Mouse (Mus musculus): Measurements from ENCODE around the gene Ak2.
A peak's percentile ranks its signal among the peaks of the same experiment; 100 is the strongest.

Ak2 gene

DNA sequence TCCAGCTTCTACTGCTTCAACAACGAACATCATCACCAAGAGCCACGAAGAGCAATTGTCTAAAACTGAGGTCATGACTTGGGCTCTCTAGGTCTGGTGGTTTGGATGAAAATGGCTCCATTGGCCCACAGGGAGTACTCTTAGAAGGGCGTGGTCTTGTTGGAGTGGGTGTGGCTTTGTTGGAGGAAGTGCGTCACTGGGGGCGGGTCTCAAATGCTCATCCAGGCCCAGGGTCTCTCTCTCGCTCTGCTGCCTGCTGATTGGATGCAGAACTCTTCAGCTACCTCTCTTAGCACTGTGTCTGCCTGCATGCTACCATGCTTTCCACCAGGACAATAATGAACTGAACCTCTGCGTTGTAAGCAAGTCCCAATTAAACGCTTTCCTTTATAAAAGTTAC, 17.1 kb upstream of the Ak2 start:
- no peak for DNase-seq (ENCODE audit: low read depth, low spot score)

GRCm38 (mm10) chr4:128976577-128976976, 15.2 kb upstream of the Ak2 start:
- DNase-seq (ENCODE audit: low read depth, low spot score): no peak

- DNase-seq (ENCODE audit: low read depth, low spot score): no peak
Observed at GRCm38 (mm10) chr4:128977217-128977616, 14.5 kb upstream of the Ak2 start.

DNA sequence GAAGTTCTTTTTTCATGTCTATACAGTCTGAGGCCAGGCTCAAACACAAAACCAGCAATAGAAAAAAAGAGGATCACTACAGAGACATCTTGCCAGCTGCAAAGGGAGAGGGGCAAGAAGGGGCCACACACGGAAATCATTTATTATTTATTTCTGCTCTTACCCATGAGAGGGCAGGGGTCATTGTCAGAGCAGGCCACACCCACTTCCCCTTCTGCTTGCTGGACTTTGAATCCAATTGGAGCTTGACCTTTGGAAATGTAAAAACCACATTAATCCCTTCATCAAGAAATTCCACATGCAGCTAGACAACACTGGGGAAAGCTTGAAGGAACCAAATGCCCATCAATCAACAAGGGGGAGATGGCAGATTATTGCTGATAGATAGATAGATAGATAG, 13.1 kb upstream of the Ak2 start:
- DNase-seq (ENCODE audit: low read depth, low spot score): no peak

- DNase-seq (ENCODE audit: low read depth, low spot score): no peak
Observed at GRCm38 (mm10) chr4:128980890-128981832, 10.6 kb upstream of the Ak2 start.

GRCm38 (mm10) chr4:128981833-128982180, 10.0 kb upstream of the Ak2 start:
- DNase-seq (ENCODE audit: low read depth, low spot score): no peak

- DNase-seq (ENCODE audit: low read depth, low spot score): no peak
Observed at GRCm38 (mm10) chr4:128983151-128983550, 8.6 kb upstream of the Ak2 start.

- no peak for DNase-seq (ENCODE audit: low read depth, low spot score)
Observed at GRCm38 (mm10) chr4:128983656-128984055, 8.1 kb upstream of the Ak2 start.

DNA sequence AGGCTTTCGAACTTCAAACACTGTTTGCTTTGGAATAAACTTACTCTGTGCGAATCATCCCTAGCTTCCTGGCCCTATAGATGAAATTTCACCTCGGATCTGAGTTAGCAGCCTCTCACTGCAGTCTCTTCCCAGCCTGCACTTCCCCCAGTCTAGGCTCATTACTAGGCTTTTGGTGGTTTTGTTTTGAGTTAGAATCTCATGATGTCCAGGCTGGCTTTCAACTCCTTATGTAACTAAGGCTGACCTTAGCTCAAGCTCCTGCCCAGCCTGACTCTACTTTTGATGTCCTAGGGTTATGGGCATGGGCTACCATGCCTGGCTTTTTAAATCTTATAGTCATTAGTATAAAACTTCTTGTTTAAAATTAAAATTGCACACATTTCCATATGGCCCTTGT, 7.2 kb upstream of the Ak2 start:
- no peak for DNase-seq (ENCODE audit: low read depth, low spot score)

GRCm38 (mm10) chr4:128988911-128989310, 2.8 kb upstream of the Ak2 start:
- DNase-seq (ENCODE audit: low read depth, low spot score): no peak

DNA sequence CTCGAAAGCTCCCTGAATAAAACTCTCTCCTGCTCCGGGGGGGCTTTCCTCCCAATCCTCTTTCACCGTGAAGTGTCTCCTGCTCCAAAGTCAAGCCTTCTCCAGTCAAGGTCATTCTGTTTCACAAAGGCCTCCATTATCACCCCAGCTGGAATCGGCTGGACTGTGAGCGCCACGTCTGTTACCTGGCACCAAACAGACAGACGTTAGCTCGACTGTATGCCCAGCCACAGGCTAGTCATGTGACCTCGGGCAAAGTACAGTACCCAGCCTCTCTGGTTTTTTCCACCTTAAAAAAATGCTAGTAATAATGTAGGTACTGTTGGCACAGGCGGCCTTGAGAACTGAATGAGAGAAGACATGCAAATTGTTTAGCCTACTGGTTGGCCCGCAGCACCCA, 2.1 kb upstream of the Ak2 start:
- DNase-seq (ENCODE audit: low read depth, low spot score): no peak

GRCm38 (mm10) chr4:128992176-128992575, 418 bp downstream of the Ak2 start:
- no peak for DNase-seq (ENCODE audit: low read depth, low spot score)

DNA sequence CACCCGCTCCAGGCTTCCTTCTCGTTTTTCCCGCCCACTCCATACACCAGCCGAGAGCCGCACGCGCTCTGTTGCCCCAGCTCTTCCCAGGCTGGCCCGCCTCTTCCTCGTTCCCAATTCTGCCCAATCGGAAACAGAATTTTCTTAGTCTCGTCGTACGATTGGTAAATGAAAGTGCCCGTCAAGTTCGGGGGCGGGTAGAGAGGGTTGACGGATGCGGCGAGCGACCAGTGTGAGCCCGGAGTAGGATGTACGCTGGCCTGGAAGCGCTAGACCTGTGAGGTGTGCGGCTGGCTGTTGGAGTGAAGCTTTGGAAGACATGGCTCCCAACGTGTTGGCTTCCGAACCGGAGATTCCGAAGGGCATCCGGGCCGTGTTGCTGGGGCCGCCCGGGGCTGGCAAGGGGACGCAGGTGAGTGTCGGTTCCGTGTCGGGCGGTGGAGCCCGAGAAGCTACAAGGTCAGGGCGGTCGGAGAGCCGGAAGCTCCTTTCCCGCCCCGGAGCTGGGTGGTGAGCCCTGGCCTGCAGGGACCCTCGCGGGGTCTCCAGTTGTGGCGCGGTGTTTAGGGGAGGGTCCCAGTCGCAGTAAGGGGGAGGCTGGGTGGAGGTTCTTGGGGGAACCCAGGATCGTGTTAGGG, 1.4 kb downstream of the Ak2 start:
- DNase-seq (ENCODE audit: low read depth, low spot score): peak; percentile 98

GRCm38 (mm10) chr4:128993675-128994074, 1.9 kb downstream of the Ak2 start:
- DNase-seq (ENCODE audit: low read depth, low spot score): no peak

- no peak for DNase-seq (ENCODE audit: low read depth, low spot score)
Observed at GRCm38 (mm10) chr4:128995238-128995637, 3.5 kb downstream of the Ak2 start.

DNA sequence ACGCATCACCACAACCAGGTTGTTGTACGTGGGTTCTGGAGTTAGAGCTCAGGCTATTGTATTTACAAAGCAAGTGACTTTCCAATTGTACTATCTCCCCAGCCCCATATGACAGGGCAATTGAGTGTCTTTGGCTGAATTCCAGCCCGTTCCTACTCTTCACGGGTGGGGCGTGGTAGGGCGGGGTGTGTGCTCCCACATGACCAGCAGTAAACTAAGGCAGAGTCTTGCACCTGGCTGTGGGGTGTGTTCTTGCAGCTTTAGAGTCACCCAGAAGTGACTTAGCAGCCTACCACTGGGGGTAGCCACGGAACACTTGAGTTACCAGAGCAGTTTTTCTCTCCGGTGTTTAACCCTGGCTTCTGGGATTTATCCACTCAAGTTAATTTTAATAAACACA, 5.5 kb downstream of the Ak2 start:
- DNase-seq (ENCODE audit: low read depth, low spot score): no peak

GRCm38 (mm10) chr4:128998401-128998800, 6.6 kb downstream of the Ak2 start:
- no peak for DNase-seq (ENCODE audit: low read depth, low spot score)

GRCm38 (mm10) chr4:129000786-129001185, 9.0 kb downstream of the Ak2 start:
- DNase-seq (ENCODE audit: low read depth, low spot score): no peak

DNA sequence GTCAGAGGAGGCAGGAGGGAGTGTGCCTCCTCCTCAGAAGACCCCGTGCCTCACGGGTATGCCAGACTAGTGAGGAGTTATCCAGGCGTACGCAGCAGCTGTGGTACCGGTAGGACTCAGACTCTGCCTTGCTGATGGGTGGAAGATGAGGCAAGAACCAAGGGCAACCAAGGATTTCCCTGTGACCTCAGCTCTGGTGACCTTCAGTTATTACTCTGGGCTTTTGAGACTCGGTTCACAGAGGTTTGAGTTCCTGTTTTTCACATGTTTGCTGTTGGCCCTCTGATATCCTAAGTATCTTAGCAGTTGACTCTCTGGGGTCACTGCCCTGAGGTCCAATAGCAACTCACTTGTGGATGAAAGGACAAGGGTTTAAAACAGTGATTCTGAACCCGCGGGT, 12.0 kb downstream of the Ak2 start:
- DNase-seq (ENCODE audit: low read depth, low spot score): no peak

DNA sequence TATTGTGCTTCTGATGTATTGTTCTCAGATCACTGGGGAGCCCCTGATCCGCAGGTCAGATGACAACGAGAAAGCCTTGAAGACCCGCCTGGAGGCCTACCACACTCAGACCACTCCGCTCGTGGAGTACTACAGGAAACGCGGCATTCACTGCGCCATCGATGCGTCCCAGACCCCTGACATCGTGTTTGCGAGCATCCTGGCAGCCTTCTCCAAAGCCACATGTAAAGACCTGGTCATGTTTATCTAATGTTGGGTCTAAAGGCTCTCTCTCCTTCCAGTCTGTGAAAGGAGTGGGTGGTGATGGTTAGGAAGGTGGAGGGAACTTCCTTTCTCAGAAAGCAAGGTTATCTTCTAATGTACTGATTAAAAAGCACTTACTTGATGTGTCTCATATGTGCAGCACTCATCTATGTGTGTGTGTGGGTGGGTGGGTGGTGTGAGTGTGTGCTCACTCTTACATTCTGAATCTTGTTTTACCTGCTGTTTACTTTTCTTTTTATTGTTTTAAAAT, 16.3 kb downstream of the Ak2 start:
- DNase-seq (ENCODE audit: low read depth, low spot score): no peak

GRCm38 (mm10) chr4:129008672-129009071, 16.9 kb downstream of the Ak2 start:
- DNase-seq (ENCODE audit: low read depth, low spot score): peak; percentile 38

- peak; percentile 39 for DNase-seq (ENCODE audit: low read depth, low spot score)
Observed at GRCm38 (mm10) chr4:129009521-129009920, 17.8 kb downstream of the Ak2 start.

DNA sequence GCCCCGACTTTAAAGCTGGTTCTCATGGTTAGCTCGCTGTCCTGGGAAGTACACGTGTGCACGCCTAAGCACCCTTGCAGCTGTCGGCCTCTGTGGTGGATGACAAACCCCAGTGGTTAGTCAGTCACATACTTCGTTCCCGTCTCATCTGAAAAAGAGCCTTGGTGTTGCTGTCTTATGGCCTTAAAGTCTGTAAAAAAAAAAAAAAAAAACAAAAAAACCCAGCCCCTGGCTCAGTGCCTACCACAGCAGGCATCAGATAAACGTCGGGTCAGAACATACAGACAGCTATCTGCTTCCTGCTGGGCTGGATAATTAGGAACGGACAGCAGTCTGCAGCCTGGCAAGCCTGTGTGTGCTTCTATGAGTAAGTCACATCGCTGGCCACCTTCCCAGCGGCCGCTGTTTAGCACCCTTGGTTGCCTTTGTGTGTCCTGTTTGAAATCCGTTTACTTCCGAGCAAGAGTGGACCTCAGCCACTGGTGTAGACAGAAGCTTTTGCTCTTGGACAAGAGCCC, 19.9 kb downstream of the Ak2 start:
- no peak for DNase-seq (ENCODE audit: low read depth, low spot score)

Data from mesoderm, embryonic 11.5 days (tissue).